ENCODE assay signal across 8 mouse cellular contexts in genomic region chr17:15208030-15208807, GRCm38 (mm10).
DNase-seq lines count a peak whose midpoint lies in the region; ATAC-seq and TF ChIP-seq lines count a peak whose summit lies in the region.

No protein-coding gene starts in this region.

- no peak overlapping the region for H3K27ac ChIP-seq in kidney, adult 2 months (ENCODE audit: insufficient read depth, low read depth, low read length)
- peak overlapping the region; percentile 78 for H3K27ac ChIP-seq in midbrain, embryonic 12.5 days (replicated peaks)

- H3K4me1 ChIP-seq in kidney, adult 2 months (ENCODE audit: control insufficient read depth, insufficient read depth, low read length), result no peaks in the 10 kb centered on the region
- H3K4me1 ChIP-seq in midbrain, embryonic 12.5 days, result peaks cover 27% of the 10 kb centered on the region

- H3K36me3 ChIP-seq in kidney, adult 2 months (ENCODE audit: control insufficient read depth, insufficient read depth, low read length), result no peaks in the 10 kb centered on the region
- H3K36me3 ChIP-seq in midbrain, embryonic 12.5 days, result no peaks in the 10 kb centered on the region

- peak; percentile 61 for DNase-seq in adrenal gland, adult 2 months
- peak; percentile 45 for DNase-seq in cerebellum, adult 8-10 months
- DNase-seq in kidney, adult 2 months, result peak; percentile 33
- DNase-seq in left cerebral cortex, postnatal 36 days (ENCODE audit: low spot score in 2 of 2), result peak; percentile 38 to 52
- DNase-seq in telencephalon, adult 2 months (ENCODE audit: low read depth, low spot score), result peak; percentile 40
- no peak for DNase-seq in T-cell, adult 2 months (ENCODE audit: low spot score)

- H3K4me3 ChIP-seq in kidney, adult 2 months (ENCODE audit: insufficient read depth, low read depth, low read length), result no peak overlapping the region
- H3K4me3 ChIP-seq in midbrain, embryonic 12.5 days, result peak overlapping the region; percentile 43

- no peaks in the 10 kb centered on the region for H3K27me3 ChIP-seq in kidney, adult 2 months (replicated peaks; ENCODE audit: control insufficient read depth, insufficient read depth, low read length)
- H3K27me3 ChIP-seq in midbrain, embryonic 12.5 days, result peaks cover 7% of the 10 kb centered on the region; the same call in 1 of the 2 replicates

- no peak for TF ChIP-seq CTCF in kidney, adult 2 months (conservative IDR thresholded peaks at IDR 0.05; ENCODE audit: insufficient read depth, insufficient read length, low read depth, low read length)

- intact Hi-C loops in left cerebral cortex, postnatal 36 days (cut with DNase I), result loop anchor here (5.0 kb wide), 1 partner anchor 169 kb away; the partner anchor contains the start of gene Dll1

- ATAC-seq in frontal cortex, adult (ENCODE audit: low TSS enrichment), result peak; percentile 66
- ATAC-seq in midbrain, embryonic 12.5 days (ENCODE audit: low FRiP score, low read depth), result peak; percentile 81

- 17% methylated on average over 19 of the region's 19 CpGs for WGBS in kidney, adult 2 months
- whole genome bisulfite sequencing in midbrain, embryonic 12.5 days, result under 1% methylated on average over 19 of the region's 19 CpGs

- no peak for TF ChIP-seq POLR2A in kidney, adult 2 months (IDR thresholded peaks at IDR 0.05; ENCODE audit: low read depth, low read length)

- peak overlapping the region; percentile 57 for H3K4me2 ChIP-seq in midbrain, embryonic 12.5 days (replicated peaks)

- peak overlapping the region; percentile 54 for H3K9ac ChIP-seq in midbrain, embryonic 12.5 days (replicated peaks)

- no peaks in the 10 kb centered on the region for H3K9me3 ChIP-seq in midbrain, embryonic 12.5 days
